11 mouse cellular contexts compared by ENCODE assay signal in the genomic region with DNA sequence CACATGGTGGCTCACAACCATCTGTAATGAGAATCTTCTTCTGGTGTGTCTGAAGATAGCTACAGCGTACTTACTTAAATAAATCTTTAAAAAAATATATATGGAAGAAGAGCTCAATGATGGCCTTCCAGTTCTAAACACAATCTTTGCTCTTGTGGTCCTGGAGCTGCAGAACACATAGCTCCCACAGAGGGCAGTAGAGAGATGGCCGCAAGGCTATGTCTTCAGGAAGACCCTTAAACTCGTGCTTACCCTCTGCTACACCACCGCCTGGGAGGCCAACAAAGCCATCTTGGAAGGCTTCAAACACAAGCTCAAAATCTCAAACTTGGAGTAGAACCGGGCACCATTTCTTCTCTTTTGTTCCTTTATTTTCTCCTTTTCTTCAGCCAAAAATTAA. TPM values are rescaled to one million over a fixed set of nuclear protein-coding genes. Genes with fewer than 3 reads are reported as not detected.
DNase-seq lines count a peak whose midpoint lies in the region; ATAC-seq and TF ChIP-seq lines count a peak whose summit lies in the region.
"Had no signal": no experiment of that assay in that cellular context is flagged by ENCODE, and none has a peak within 500 bp of the region (broad histone marks: within the 10 kb centered on the region; RNA-seq: fewer than 3 reads in every experiment).

No protein-coding gene starts in this region.

- no peak for ATAC-seq in cerebellum, adult (ENCODE audit: insufficient number of reproducible peaks, low FRiP score, low TSS enrichment)
- no peak for ATAC-seq in liver, embryonic 11.5 days (replicated peaks; ENCODE audit: low FRiP score)
- ATAC-seq in megakaryocyte-erythroid progenitor cell, adult 5-6 weeks (replicated peaks; ENCODE audit: low FRiP score, low TSS enrichment, poor library complexity, severe bottlenecking), result peak; percentile 65; the same call in 1 of the 2 replicates
- ATAC-seq: intestine, embryonic 16.5 days had no signal

- H3K27me3 ChIP-seq in liver, adult 2 months (ENCODE audit: control insufficient read depth, insufficient read depth, low read length), result no peaks in the 10 kb centered on the region
- H3K27me3 ChIP-seq in liver, embryonic 11.5 days (replicated peaks; ENCODE audit: control insufficient read depth, insufficient read depth, low read length), result peaks cover 15% of the 10 kb centered on the region

- no peaks in the 10 kb centered on the region for H3K36me3 ChIP-seq in liver, adult 2 months (ENCODE audit: control insufficient read depth, insufficient read depth, low read length)
- no peaks in the 10 kb centered on the region for H3K36me3 ChIP-seq in liver, embryonic 11.5 days (ENCODE audit: control insufficient read depth, insufficient read depth, low read length)
- H3K36me3 ChIP-seq: limb, embryonic 13.5 days had no signal

- H3K9me3 ChIP-seq in liver, embryonic 11.5 days (ENCODE audit: control insufficient read depth, low read length), result no peaks in the 10 kb centered on the region
- H3K9me3 ChIP-seq: limb, embryonic 13.5 days had no signal

- no peak overlapping the region for H3K27ac ChIP-seq in liver, adult 2 months (replicated peaks; ENCODE audit: insufficient read depth, low read depth, low read length)
- H3K27ac ChIP-seq in liver, embryonic 11.5 days (ENCODE audit: low read depth, low read length), result no peak overlapping the region
- H3K27ac ChIP-seq: limb, embryonic 13.5 days had no signal

- H3K4me3 ChIP-seq in liver, adult 2 months (ENCODE audit: insufficient read depth, low read depth, low read length), result no peak overlapping the region
- no peak overlapping the region for H3K4me3 ChIP-seq in liver, embryonic 11.5 days (ENCODE audit: low read depth, low read length)
- H3K4me3 ChIP-seq: limb, embryonic 13.5 days; myocyte had no signal

- H3K4me2 ChIP-seq in liver, embryonic 11.5 days, result no peak overlapping the region
- H3K4me2 ChIP-seq: limb, embryonic 13.5 days had no signal

- H3K79me2 ChIP-seq in liver, adult 2 months (ENCODE audit: control insufficient read depth, insufficient read depth, low read length), result no peaks in the 10 kb centered on the region

- 56% methylated on average over 5 of the region's 5 CpGs for WGBS in liver, adult 2 months
- WGBS in liver, embryonic 11.5 days, result 44% methylated on average over 5 of the region's 5 CpGs

- H3K9ac ChIP-seq in liver, adult 2 months (ENCODE audit: low read depth, low read length), result no peak overlapping the region
- no peak overlapping the region for H3K9ac ChIP-seq in liver, embryonic 11.5 days (ENCODE audit: low read depth, low read length)
- H3K9ac ChIP-seq: limb, embryonic 13.5 days had no signal

- DNase-seq in cerebellum, postnatal 10 days, result peak; percentile 17 to 27
- no peak for DNase-seq in liver, adult 2 months (ENCODE audit: extremely low read depth, low read depth, low spot score)
- no peak for DNase-seq in liver, embryonic 11.5 days (ENCODE audit: low spot score)
- DNase-seq in brain, embryonic 14.5 days (ENCODE audit: low read depth), result peak; percentile 30
- no peak for DNase-seq in spleen, postnatal 14 days (ENCODE audit: low spot score in 2 of 2)
- no peak for DNase-seq in cerebellum, adult 18-20 months

- TF ChIP-seq POLR2A in liver, adult 2 months (IDR thresholded peaks at IDR 0.05; ENCODE audit: extremely low read depth, insufficient read depth, low read length), result no peak
- TF ChIP-seq POLR2A in brain, embryonic 14.5 days (IDR thresholded peaks at IDR 0.05; ENCODE audit: borderline replicate concordance, extremely low read depth, insufficient read depth, insufficient read length, poor library complexity, severe bottlenecking), result no peak

- H3K4me1 ChIP-seq in liver, adult 2 months (ENCODE audit: control insufficient read depth, insufficient read depth, low read length), result no peaks in the 10 kb centered on the region
- no peaks in the 10 kb centered on the region for H3K4me1 ChIP-seq in liver, embryonic 11.5 days (replicated peaks; ENCODE audit: control insufficient read depth, insufficient read depth, low read length)
- H3K4me1 ChIP-seq: limb, embryonic 13.5 days had no signal

- peak; percentile 54 for TF ChIP-seq CTCF in liver, adult 2 months (IDR thresholded peaks at IDR 0.05; ENCODE audit: low read depth, low read length)
- peak; percentile 41; the same call in 1 of the 2 replicates for TF ChIP-seq CTCF in brain, embryonic 14.5 days (IDR thresholded peaks at IDR 0.05; ENCODE audit: borderline replicate concordance, extremely low read depth, insufficient read depth, insufficient read length)

RNA-seq across cellular contexts. Expression of a gene that starts 6.4 kb away (rescaled TPM):
- 6.0 and 7.7 TPM in 2 replicates for total RNA-seq in liver, adult 2 months (2014; rRNA removed)
- polyA plus RNA-seq in liver, adult 2 months (2012; rRNA removed), result 3.7 and 3.9 TPM in 2 replicates
- polyA plus RNA-seq in liver, embryonic 11.5 days (2014; fragmentation: Nextera tagmentation; extraction: Ambion mirVana), result 2.4 TPM in 2 replicates
- 3.8 and 6.1 TPM in 2 replicates for polyA plus RNA-seq in brain, embryonic 14.5 days (2012; rRNA removed)
- total RNA-seq in megakaryocyte-erythroid progenitor cell, adult 5-6 weeks (2014; fragmentation: Nextera tagmentation), result 0.48 TPM in 1 of 2 replicates, not detected in the other
- total RNA-seq in megakaryocyte-erythroid progenitor cell, adult 5-6 weeks (2017), result 0.30 TPM in 1 of 2 replicates, not detected in the other
- polyA plus RNA-seq: myocyte had no signal

RNA-seq across cellular contexts. Expression of a gene that starts 59.3 kb away (rescaled TPM):
- total RNA-seq in liver, adult 2 months (2014; rRNA removed), result 28.6 and 40.9 TPM in 2 replicates
- 6.5 and 7.8 TPM in 2 replicates for polyA plus RNA-seq in liver, adult 2 months (2012; rRNA removed)
- 37.1 and 39.9 TPM in 2 replicates for polyA plus RNA-seq in liver, embryonic 11.5 days (2014; fragmentation: Nextera tagmentation; extraction: Ambion mirVana)
- 37.2 and 40.7 TPM in 2 replicates for polyA plus RNA-seq in brain, embryonic 14.5 days (2012; rRNA removed)
- 41.5 and 49.5 TPM in 2 replicates for total RNA-seq in megakaryocyte-erythroid progenitor cell, adult 5-6 weeks (2014; fragmentation: Nextera tagmentation)
- 78.4 and 88.4 TPM in 2 replicates for total RNA-seq in megakaryocyte-erythroid progenitor cell, adult 5-6 weeks (2017)

Comparison
In these comparisons a context has a peak if more than half of its experiments do, and no peak if none do; other contexts are left out.
1. DNase-seq: peak in cerebellum, postnatal 10 days (2 of 2) and brain, embryonic 14.5 days (single experiment); none in liver, adult 2 months (single experiment), liver, embryonic 11.5 days (single experiment), spleen, postnatal 14 days (0 of 2) and cerebellum, adult 18-20 months (0 of 2).